Mouse (Mus musculus) liver, embryonic 14.5 days (tissue): ENCODE data around the gene P2rx5.

ENCODE experiments used
- CTCF ChIP-seq: IDR thresholded peaks from 2 replicates; pipeline ENCODE4 v1.5.1; 2016; ENCODE audit warnings: antibody characterized with exemption, low read depth, control low read depth
- EP300 ChIP-seq: IDR thresholded peaks from 2 replicates; pipeline ENCODE4 v1.6.1; 2016; ENCODE audit warnings: antibody characterized with exemption, low read depth

DNA sequence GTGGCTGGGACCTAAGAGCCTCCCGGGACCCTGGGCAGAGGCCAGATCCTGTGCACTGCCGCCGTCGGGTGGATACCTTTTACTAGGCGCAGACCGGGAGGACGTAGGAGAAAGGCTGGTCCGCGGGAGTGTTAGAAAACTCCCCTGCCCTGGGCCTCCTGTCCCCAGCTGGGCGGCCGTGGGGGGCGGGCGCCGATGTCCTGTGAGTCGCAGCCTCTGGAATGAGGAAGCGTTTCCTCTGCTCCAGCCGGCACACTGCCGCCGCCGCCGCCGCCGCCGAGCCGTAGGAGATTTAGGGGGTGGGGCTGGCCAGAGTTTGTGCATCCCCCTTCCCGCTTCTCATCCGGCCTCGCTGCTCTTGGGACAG is 17.3 kb downstream of the P2rx5 start:
- no peak for TF ChIP-seq CTCF
- TF ChIP-seq EP300, result no peak
